Mouse (Mus musculus) hindbrain, embryonic 14.5 days (tissue): Measurements from ENCODE around the gene Trex1. TPM values are rescaled to one million over a fixed set of nuclear protein-coding genes. Genes with fewer than 3 reads are reported as not detected.

ENCODE experiments used
- ATAC-seq: fragments of 200-750 bp; cut with Nextera tagmentation; 2 replicates; pipeline ENCODE4 v1.8.0; 2017; ENCODE audit warnings: moderate number of reproducible peaks, mild to moderate bottlenecking, moderate TSS enrichment, moderate library complexity; ENCODE audit not compliant: low FRiP score
- DNase-seq: peaks from one replicate; pipeline ENCODE4 v3.0.0-alpha.2; 2015; ENCODE audit warnings: low spot score
- H3K27ac ChIP-seq: fragments of 300-500 bp; sonication (generic); 2 replicates; pipeline ENCODE4 v1.5.1; 2014; ENCODE audit warnings: mild to moderate bottlenecking, moderate library complexity
- H3K27me3 ChIP-seq: fragments of 300-500 bp; sonication (generic); 2 replicates; pipeline ENCODE4 v1.6.1; 2014; ENCODE audit warnings: mild to moderate bottlenecking, low read length, mixed read lengths; ENCODE audit not compliant: control insufficient read depth, insufficient read depth
- H3K36me3 ChIP-seq: fragments of 300-500 bp; sonication (generic); replicated peaks from 2 replicates; pipeline ENCODE4 v1.6.1; 2014; ENCODE audit not compliant: control insufficient read depth, insufficient read depth
- H3K4me1 ChIP-seq: fragments of 300-500 bp; sonication (generic); replicated peaks from 2 replicates; pipeline ENCODE4 v1.6.1; 2014; ENCODE audit warnings: antibody characterized with exemption, low read length, mixed read lengths; ENCODE audit not compliant: control insufficient read depth, insufficient read depth
- H3K4me2 ChIP-seq: fragments of 300-500 bp; sonication (generic); replicated peaks from 2 replicates; pipeline ENCODE4 v1.6.1; 2014; ENCODE audit warnings: mild to moderate bottlenecking, moderate library complexity
- H3K4me3 ChIP-seq: fragments of 300-500 bp; sonication (generic); replicated peaks from 2 replicates; pipeline ENCODE4 v1.5.1; 2014; ENCODE audit warnings: mild to moderate bottlenecking, low read length
- H3K9ac ChIP-seq: fragments of 300-500 bp; sonication (generic); 2 replicates; pipeline ENCODE4 v1.6.1; 2014
- H3K9me3 ChIP-seq: fragments of 300-500 bp; sonication (generic); 2 replicates; pipeline ENCODE4 v1.6.1; 2016; ENCODE audit warnings: low read length; ENCODE audit not compliant: control insufficient read depth
- WGBS: fragments of 180-500 bp; shearing (Covaris S2); extraction: QIAGEN DNeasy Blood & Tissue Kit; methylation state at CpG from one replicate; pipeline ENCODE4 v1.1.7; 2014; 5-methylcytosine and 5-hydroxymethylcytosine counted together
- polyA plus RNA-seq: library from polyadenylated mRNA; unstranded; fragments of >200 nt; fragmentation: Nextera tagmentation; extraction: Ambion mirVana; gene quantifications from 2 replicates; pipeline ENCODE4 v1.2.1, GENCODE M21; 2014

Trex1 gene
- polyA plus RNA-seq, 1 experiment from 2014 or later: 16.2 TPM

DNA sequence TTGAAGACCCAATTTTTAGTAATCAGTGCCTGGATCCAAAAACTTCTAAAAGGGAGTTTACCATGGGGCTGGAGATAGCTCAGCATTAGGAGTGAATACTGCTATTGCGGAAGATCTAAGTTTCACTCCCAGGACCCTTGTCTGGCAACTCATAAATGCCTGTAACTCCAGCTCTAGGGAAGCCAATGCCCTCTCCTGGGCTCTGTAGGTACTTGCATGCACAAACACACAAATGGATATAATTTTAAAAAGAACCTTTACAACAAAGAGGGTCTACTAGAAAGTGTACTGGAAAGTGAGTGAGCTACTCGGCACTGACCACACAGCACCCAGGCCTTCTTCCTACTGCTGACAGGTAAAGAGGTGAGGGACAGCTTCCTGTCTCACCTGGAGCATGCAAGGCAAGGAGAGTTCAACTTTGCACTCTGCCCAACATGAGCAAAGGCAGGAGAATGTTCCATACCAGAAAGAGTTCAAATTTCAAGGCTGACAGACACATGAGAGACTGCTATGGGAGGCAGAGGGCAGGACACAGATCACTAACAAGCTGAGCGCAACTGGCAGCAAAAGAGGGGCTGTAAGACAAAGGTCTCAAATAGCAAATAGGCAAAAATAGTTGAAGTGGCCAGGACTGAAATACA is 8.7 kb upstream of the Trex1 start:
- Histone ChIP-seq H3K4me1 (peaks cover 14% of the 10 kb centered on the region), H3K4me2 (no peak overlapping the region), H3K36me3 (peaks cover 85% of the 10 kb centered on the region), H3K9ac (no peak overlapping the region), H3K27ac (no peak overlapping the region), H3K9me3 (no peaks in the 10 kb centered on the region), H3K4me3 (no peak overlapping the region), H3K27me3 (no peaks in the 10 kb centered on the region)
- DNase-seq (no peak), ATAC-seq (no peak)
- 96% methylated on average over 3 of the region's 3 CpGs for WGBS

DNA sequence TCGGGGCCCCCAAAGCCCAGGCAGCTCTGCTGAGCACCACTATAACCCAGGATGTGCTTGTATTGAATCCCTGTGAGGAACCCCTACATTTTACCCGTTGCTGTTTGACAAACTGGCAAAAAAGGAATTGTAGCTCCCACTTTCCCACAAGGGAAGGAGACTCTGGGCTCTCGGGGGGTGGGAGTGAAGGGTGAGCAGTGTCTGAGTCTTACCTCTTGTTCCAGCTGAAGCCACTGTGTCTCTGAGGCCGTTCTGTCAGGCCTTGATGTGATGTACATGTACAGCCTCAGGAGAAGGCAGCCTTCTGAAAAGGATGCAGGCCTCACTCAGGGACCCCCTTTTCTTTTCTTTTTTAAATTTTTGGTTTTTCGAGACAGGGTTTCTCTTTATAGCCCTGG is 1.4 kb upstream of the Trex1 start:
- H3K9ac ChIP-seq: no peak overlapping the region
- no peaks in the 10 kb centered on the region for H3K9me3 ChIP-seq
- H3K4me1 ChIP-seq: peaks cover 11% of the 10 kb centered on the region; the same call in 1 of the 2 replicates
- no peak overlapping the region for H3K4me3 ChIP-seq
- H3K27me3 ChIP-seq: no peaks in the 10 kb centered on the region
- WGBS: 91% methylated on average over 5 of the region's 5 CpGs
- no peak overlapping the region for H3K27ac ChIP-seq
- H3K4me2 ChIP-seq: no peak overlapping the region
- DNase-seq (no peak), ATAC-seq (no peak)
- H3K36me3 ChIP-seq: peaks cover 90% of the 10 kb centered on the region

DNA sequence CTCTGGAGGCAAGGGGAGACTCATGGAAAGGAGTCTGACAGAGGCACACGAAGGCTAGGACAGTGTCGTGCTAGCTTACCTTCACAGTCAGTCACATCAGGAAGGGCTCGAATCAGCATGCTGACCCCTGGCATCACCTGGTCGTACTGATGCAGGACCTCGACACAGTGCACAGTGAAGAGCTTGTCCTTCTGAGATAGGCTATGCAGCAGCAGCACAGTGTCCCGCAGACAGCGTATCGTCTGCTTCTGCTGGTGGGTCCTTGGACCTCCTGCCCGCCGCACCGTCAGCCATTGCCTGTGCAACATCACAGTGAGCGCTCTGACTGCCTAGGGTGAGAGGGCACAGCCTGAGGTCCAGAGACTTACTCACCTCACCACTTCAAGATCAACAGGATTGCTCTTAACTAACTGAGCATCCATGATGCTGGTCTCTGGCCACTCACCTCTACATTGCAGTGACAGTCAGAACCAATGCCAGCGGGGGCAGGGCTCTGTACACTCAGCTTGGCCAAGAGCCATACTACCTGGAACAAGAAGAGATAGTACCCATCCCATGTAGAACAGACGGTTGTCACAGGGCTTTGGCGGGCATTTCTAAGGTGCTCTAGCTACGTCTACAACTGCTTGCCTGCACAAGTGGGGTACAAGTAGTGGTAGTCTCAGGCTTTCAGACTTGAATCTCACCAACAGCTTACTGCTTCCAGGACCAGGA is 807 bp upstream of the Trex1 start:
- 0 out of 2 replicates have a peak, but pooled peaks have one; percentile 15 for ATAC-seq
- no peak overlapping the region for H3K4me3 ChIP-seq
- H3K27ac ChIP-seq: no peak overlapping the region
- WGBS: 92% methylated on average over 16 of the region's 16 CpGs
- peaks cover 13% of the 10 kb centered on the region for H3K4me1 ChIP-seq
- peaks cover 85% of the 10 kb centered on the region for H3K36me3 ChIP-seq
- no peak overlapping the region for H3K9ac ChIP-seq
- no peaks in the 10 kb centered on the region for H3K9me3 ChIP-seq
- H3K4me2 ChIP-seq: no peak overlapping the region
- no peak for DNase-seq
- no peaks in the 10 kb centered on the region for H3K27me3 ChIP-seq

DNA sequence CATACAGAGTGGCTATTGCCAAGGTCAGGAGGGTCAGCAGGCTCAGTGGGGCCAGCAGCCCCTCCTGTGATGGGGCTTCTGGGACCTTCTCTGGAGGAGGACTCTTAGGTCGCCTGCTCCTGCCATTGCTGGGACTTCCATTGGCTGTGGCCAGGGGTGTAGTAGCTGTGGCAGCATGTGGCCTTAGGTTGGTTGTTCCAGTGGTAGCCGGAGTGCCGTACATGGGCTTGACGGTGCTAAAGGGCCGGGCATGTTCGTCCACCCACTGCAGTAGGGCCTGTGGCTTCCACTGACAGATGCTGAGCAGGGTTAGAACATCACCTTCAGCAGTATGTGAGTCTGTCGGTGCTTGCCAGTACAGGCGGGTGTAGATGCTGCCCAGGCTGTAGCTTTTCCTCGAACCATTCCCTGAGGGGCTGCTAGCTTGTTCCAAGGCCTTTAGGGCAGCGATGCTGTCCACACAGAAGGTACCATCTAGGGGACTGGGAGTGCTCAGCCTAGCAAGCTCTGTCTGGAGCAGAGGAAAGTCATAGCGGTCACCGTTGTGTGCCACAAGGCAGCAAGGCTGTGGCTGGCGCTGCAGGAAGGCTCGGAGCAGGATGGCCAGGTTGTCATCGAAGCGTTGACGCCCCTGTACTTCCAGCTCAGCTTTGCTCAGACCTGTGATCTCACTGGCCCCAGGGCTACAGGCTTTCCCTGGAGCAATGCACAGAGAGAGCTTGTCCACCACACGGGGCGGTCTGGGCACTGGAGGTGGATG is 1.3 kb downstream of the Trex1 start:
- H3K9ac ChIP-seq: no peak overlapping the region

DNA sequence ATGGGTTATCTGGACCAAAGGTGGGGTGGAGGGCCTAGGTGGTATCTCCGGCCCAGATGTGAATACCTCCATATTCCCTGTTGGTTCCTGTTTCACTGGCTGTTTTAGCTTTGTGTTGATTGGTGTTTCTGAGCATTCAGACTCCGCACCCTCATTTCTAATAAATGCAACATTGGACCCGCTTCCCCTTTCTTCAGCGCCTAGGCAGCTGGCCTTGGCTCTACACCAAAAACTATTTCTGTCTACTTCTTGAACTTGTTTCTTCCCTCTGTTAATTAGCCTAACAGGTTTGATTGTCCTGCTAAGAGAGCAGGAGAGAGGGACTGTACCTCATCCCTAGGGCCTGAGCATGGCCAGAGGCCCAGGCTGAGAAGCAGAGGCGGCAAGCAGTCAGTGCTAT is 2.0 kb downstream of the Trex1 start:
- H3K4me3 ChIP-seq: no peak overlapping the region
- no peaks in the 10 kb centered on the region for H3K9me3 ChIP-seq
- H3K36me3 ChIP-seq: peaks cover 57% of the 10 kb centered on the region
- no peak overlapping the region for H3K4me2 ChIP-seq
- no peak for DNase-seq
- H3K4me1 ChIP-seq: peaks cover 17% of the 10 kb centered on the region
- H3K27me3 ChIP-seq: no peaks in the 10 kb centered on the region
- ATAC-seq: no peak
- 94% methylated on average over 5 of the region's 5 CpGs for WGBS
- H3K9ac ChIP-seq: no peak overlapping the region
- no peak overlapping the region for H3K27ac ChIP-seq

More for the DNA sequence above, 1.3 kb downstream of the Trex1 start:
- Histone ChIP-seq H3K9me3 (no peaks in the 10 kb centered on the region), H3K36me3 (peaks cover 63% of the 10 kb centered on the region), H3K4me3 (no peak overlapping the region), H3K27me3 (no peaks in the 10 kb centered on the region), H3K27ac (peak overlapping the region; percentile 82; the same call in 1 of the 2 replicates), H3K4me2 (peak overlapping the region; percentile 61; the same call in 1 of the 2 replicates), H3K4me1 (peaks cover 17% of the 10 kb centered on the region)
- DNase-seq (no peak), ATAC-seq (no peak)
- 94% methylated on average over 19 of the region's 19 CpGs for WGBS

DNA sequence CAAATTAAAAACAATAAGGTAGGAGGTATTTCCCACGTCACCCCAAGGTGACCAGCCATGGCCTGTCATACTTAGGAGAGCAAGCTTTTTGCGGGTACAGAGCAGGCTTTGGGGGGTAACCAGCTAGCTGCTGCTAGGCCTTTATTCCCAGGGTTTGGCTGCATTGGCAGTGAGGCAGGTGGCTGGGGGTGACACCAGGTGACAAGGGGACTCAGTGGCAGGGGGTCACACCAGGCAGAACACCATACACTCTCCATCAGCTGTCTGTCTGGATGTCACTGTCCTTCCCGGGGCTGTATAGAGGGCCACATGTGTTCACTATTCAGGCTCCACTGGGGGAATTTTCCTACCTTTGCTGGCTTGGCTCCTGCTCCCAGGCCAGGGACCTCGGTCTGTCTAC is 2.6 kb downstream of the Trex1 start:
- peaks cover 17% of the 10 kb centered on the region for H3K4me1 ChIP-seq
- no peaks in the 10 kb centered on the region for H3K9me3 ChIP-seq
- WGBS: 91% methylated on average over 4 of the region's 4 CpGs
- H3K27me3 ChIP-seq: no peaks in the 10 kb centered on the region
- H3K4me2 ChIP-seq: no peak overlapping the region
- H3K27ac ChIP-seq: no peak overlapping the region
- ATAC-seq (no peak), DNase-seq (no peak)
- H3K4me3 ChIP-seq: no peak overlapping the region
- peaks cover 50% of the 10 kb centered on the region for H3K36me3 ChIP-seq
- no peak overlapping the region for H3K9ac ChIP-seq

DNA sequence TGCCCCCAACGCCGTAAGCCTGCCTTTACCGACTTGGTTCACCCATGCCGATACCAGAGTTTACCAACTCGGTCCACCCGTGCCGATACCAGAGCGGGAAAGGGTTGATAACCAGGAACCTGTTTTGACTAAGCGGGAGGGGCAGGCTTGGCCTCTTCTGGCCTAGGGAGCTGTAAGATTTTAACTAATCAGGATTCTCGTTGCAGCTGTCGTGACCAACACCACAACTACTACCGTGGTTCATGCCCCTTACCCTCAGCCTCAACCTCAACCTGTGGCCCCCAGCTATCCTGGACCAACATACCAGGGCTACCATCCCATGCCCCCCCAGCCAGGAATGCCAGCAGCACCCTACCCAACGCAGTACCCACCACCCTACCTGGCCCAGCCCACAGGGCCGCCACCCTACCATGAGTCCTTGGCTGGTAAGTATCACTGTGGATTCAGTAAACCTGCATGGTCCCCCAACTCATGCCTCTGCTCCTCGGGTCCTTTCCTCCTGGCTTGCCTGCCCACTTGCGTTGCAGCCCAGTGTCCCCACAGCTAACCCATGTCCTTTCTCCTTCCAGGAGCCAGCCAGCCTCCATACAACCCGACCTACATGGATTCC is 3.3 kb downstream of the Trex1 start:
- Histone ChIP-seq H3K36me3 (peaks cover 49% of the 10 kb centered on the region), H3K4me1 (peaks cover 17% of the 10 kb centered on the region), H3K9me3 (no peaks in the 10 kb centered on the region), H3K27ac (no peak overlapping the region), H3K4me3 (no peak overlapping the region), H3K9ac (no peak overlapping the region), H3K27me3 (no peaks in the 10 kb centered on the region), H3K4me2 (no peak overlapping the region)
- 94% methylated on average over 17 of the region's 17 CpGs for WGBS
- no peak for DNase-seq
- no peak for ATAC-seq

DNA sequence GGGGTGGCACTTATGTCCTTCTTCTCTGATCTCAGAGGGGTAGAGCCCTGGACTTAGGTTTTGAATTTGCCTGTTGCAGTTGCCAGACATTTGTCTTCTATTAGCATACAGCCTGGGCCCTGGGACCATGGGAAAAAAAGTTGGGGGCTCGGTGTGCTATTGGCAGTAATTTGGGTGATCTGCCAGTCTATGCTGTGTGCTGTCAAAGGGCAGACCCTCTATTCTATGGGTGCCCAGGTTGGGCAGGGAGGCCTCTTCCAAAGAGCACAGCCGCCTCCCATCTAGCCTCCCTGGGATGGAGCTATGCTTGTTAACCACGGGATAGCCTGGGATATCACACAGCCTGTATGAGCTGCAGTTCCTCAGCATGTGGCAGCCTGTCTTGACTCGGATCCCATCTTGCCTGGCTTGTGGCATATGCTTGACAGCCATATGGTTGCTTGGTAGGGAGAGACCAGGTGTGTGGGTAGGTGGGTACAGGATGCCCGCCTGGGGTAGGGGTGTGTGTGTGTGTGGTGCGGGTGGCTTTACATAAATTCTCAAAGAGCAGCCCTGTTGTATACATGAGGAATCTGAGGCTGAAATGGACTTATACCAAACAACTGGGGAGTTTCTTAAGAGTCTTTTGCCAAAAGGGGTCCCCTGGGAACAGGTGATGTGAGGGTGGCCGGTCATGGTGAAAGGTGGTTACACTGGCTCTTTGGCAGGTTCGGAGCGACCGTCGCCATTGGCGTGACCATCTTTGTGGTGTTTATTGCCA is 4.1 kb downstream of the Trex1 start:
- H3K9me3 ChIP-seq: no peaks in the 10 kb centered on the region
- no peaks in the 10 kb centered on the region for H3K27me3 ChIP-seq
- H3K4me1 ChIP-seq: peaks cover 17% of the 10 kb centered on the region
- H3K4me2 ChIP-seq: peak overlapping the region; percentile 50
- H3K27ac ChIP-seq: peak overlapping the region; percentile 43
- no peak for ATAC-seq
- peak overlapping the region; percentile 31 for H3K9ac ChIP-seq
- WGBS: 94% methylated on average over 12 of the region's 12 CpGs
- no peak for DNase-seq
- H3K4me3 ChIP-seq: peak overlapping the region; percentile 25
- H3K36me3 ChIP-seq: peaks cover 43% of the 10 kb centered on the region
